Mouse (Mus musculus): ENCODE data around the gene Sparc. TPM values are rescaled to one million over a fixed set of nuclear protein-coding genes. Genes with fewer than 3 reads are reported as not detected.

The Sparc gene
- polyA plus RNA-seq, 1 experiment from 2014 or later, result 1,532 TPM

DNA sequence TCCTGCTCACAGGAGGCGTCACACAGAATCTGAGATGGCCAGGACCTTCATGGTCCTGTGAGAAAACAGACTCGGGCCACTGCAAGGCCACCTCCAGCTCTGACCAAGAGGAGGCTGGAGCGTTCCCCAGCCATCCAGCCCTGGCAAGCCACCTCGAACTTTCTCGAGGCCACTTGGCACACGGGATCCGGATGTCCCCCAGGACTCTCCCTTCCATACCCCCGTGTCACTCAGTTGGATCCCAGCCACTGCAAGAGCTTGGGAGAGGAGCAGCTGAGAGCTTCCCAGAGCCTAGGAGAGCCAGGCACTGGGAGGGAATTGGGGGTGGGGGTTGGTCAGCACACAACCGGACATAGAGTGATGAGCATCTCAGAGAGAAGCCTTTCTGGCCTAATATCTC lies 25.5 kb downstream of the Sparc start:
- no peak overlapping the region for H3K27ac ChIP-seq
- H3K27me3 ChIP-seq (replicated peaks), result no peaks in the 10 kb centered on the region
- no peak overlapping the region for H3K4me2 ChIP-seq (replicated peaks)
- H3K4me1 ChIP-seq (replicated peaks), result no peaks in the 10 kb centered on the region
- no peak overlapping the region for H3K4me3 ChIP-seq (replicated peaks)
- H3K36me3 ChIP-seq, result peaks cover 29% of the 10 kb centered on the region
- no peaks in the 10 kb centered on the region for H3K9me3 ChIP-seq
- no peak overlapping the region for H3K9ac ChIP-seq
- ATAC-seq, result no peak
- 86% methylated on average over 9 of the region's 9 CpGs for WGBS

DNA sequence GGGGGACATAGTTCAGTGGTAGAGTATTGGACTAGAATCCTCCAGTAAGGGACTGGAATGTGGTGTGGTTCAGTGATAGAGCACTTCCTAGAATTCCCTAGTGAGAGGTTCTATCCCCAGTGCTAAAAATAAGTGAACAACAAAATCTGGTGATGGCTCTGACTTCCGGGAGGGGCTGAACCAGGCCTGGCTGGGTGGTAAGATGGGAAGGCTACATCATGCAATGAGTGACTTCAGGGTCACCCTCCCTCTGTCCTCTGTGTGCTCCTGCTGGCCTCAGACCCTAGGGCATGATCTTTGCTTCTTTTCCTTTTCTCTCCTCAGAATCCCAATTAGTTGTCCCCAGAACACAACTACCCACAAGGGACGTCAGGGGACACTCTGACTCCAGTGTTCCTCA lies 25.9 kb downstream of the Sparc start:
- H3K27ac ChIP-seq, result no peak overlapping the region
- no peak overlapping the region for H3K4me3 ChIP-seq (replicated peaks)
- peaks cover 26% of the 10 kb centered on the region for H3K36me3 ChIP-seq
- WGBS, result 84% methylated on average over 2 of the region's 2 CpGs
- no peaks in the 10 kb centered on the region for H3K4me1 ChIP-seq (replicated peaks)
- H3K9ac ChIP-seq, result no peak overlapping the region
- H3K9me3 ChIP-seq, result no peaks in the 10 kb centered on the region
- no peak overlapping the region for H3K4me2 ChIP-seq (replicated peaks)
- no peak for ATAC-seq
- H3K27me3 ChIP-seq (replicated peaks), result no peaks in the 10 kb centered on the region

DNA sequence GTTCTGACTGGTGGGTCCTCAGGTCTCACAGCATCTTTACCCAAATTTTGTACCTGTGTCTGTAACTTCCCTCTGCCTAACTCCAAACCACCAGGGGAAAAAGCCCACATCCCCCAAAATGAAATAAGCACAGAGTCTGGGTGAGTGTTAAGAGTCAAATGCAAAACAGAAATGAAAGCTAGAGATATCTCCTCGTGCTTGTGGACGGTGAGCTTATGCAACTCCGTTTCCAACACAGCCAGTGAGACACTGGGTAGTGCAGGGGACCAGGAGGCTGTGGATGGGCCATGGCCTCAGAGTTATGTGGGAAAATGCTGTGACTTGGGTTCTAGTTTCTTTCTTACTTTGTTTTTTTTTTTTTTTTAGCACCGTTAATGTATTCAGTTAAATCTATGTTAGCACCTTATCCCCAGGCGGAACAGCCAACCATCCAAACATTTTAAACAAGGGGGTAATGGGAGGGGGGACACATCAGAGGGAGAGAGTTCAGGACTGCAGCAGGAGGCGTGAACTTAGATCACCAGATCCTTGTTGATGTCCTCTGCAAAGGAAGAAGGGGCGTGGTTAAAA lies 27.8 kb downstream of the Sparc start:
- ATAC-seq, result no peak
- H3K4me1 ChIP-seq (replicated peaks), result no peaks in the 10 kb centered on the region

GRCm38 (mm10) chr11:55394592-55394991 lies 28.4 kb downstream of the Sparc start:
- H3K4me3 ChIP-seq (replicated peaks), result no peak overlapping the region
- no peaks in the 10 kb centered on the region for H3K9me3 ChIP-seq
- no peaks in the 10 kb centered on the region for H3K27me3 ChIP-seq (replicated peaks)
- WGBS, result 74% methylated on average over 6 of the region's 6 CpGs
- no peak for ATAC-seq
- H3K36me3 ChIP-seq, result peaks cover 21% of the 10 kb centered on the region
- H3K4me1 ChIP-seq (replicated peaks), result no peaks in the 10 kb centered on the region
- H3K4me2 ChIP-seq (replicated peaks), result no peak overlapping the region
- H3K9ac ChIP-seq, result no peak overlapping the region
- H3K27ac ChIP-seq, result no peak overlapping the region

More for the DNA sequence above, 27.8 kb downstream of the Sparc start:
- no peak overlapping the region for H3K4me3 ChIP-seq (replicated peaks)
- H3K4me2 ChIP-seq (replicated peaks), result no peak overlapping the region
- H3K9ac ChIP-seq, result no peak overlapping the region
- whole genome bisulfite sequencing, result 79% methylated on average over 7 of the region's 7 CpGs
- H3K27ac ChIP-seq, result no peak overlapping the region
- peaks cover 21% of the 10 kb centered on the region for H3K36me3 ChIP-seq
- no peaks in the 10 kb centered on the region for H3K9me3 ChIP-seq
- no peaks in the 10 kb centered on the region for H3K27me3 ChIP-seq (replicated peaks)

DNA sequence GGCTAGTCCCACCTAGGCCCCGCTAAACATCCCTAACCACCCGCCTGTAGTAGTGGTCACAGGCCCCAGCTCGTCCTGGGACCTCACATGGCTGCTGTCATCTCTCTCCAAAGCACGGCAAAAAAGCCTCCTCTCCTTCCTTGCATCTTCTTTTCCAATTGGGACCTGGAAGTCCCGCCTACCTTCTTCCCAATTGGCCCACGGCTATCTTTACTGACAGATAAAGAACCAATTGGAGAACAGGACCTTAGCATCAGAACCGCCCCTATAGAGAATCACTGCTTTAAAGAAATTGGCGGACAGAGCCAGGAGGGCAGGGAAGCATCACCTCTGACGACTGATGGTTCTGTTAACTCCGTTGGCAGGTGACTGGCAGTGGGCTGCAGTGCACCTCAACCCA lies 30.5 kb downstream of the Sparc start:
- H3K4me3 ChIP-seq (replicated peaks), result no peak overlapping the region
- ATAC-seq, result peak; percentile 21; the same call in 1 of the 2 replicates
- 41% methylated on average over 10 of the region's 10 CpGs for WGBS

GRCm38 (mm10) chr11:55389778-55390177 lies 33.2 kb downstream of the Sparc start:
- Histone ChIP-seq H3K27me3 (replicated peaks) (no peaks in the 10 kb centered on the region), H3K27ac (no peak overlapping the region), H3K9me3 (no peaks in the 10 kb centered on the region), H3K36me3 (no peaks in the 10 kb centered on the region), H3K4me3 (replicated peaks) (no peak overlapping the region), H3K4me1 (replicated peaks) (0 out of 2 replicates have a peak, but pooled peaks cover 2% of the 10 kb centered on the region), H3K4me2 (replicated peaks) (no peak overlapping the region), H3K9ac (no peak overlapping the region)
- ATAC-seq, result 0 out of 2 replicates have a peak, but pooled peaks have one; percentile 34
- WGBS, result 0% methylated on average over 2 of the region's 2 CpGs

More for the DNA sequence above, 30.5 kb downstream of the Sparc start:
- no peaks in the 10 kb centered on the region for H3K9me3 ChIP-seq
- peaks cover 4% of the 10 kb centered on the region; the same call in 1 of the 2 replicates for H3K36me3 ChIP-seq
- H3K27ac ChIP-seq, result no peak overlapping the region
- H3K27me3 ChIP-seq (replicated peaks), result no peaks in the 10 kb centered on the region
- H3K4me1 ChIP-seq (replicated peaks), result no peaks in the 10 kb centered on the region
- no peak overlapping the region for H3K4me2 ChIP-seq (replicated peaks)
- no peak overlapping the region for H3K9ac ChIP-seq

GRCm38 (mm10) chr11:55387576-55387975 lies 35.4 kb downstream of the Sparc start:
- 46% methylated on average over 8 of the region's 8 CpGs for WGBS
- Histone ChIP-seq H3K4me1 (replicated peaks) (0 out of 2 replicates have a peak, but pooled peaks cover 2% of the 10 kb centered on the region), H3K9me3 (no peaks in the 10 kb centered on the region), H3K4me2 (replicated peaks) (no peak overlapping the region), H3K27ac (no peak overlapping the region), H3K36me3 (no peaks in the 10 kb centered on the region), H3K4me3 (replicated peaks) (no peak overlapping the region), H3K9ac (no peak overlapping the region), H3K27me3 (replicated peaks) (no peaks in the 10 kb centered on the region)
- ATAC-seq, result no peak

DNA sequence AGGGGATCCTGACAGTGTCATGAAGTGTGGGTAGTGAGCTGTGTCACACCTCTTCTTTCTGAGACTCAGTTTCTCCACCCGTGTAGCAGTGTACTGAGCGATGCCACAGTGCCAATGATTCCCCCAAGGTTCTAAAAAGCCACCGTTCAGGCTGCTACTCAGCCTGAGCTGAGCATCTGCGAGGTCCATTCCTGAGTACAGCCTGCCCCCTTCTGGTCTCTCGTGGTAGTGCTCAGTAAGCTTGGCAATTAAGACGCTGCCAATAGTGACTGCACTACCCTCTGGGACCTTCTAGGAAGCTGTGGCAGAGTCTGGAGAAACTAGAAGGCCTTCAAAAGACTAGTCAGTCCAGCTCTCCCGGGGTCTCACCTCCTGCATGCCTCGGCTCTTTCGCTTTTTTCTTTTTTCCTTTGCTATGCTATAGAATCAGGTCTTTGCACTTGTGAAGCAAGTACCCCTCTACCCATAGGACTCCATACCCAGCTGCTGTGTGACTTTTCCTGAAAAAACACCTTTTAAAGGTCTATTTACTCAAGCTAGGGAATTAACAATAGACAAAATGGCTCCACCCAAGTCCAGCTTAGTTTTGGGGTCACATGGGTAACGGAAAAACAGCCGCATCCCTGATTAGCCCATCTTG lies 36.4 kb downstream of the Sparc start:
- no peaks in the 10 kb centered on the region for H3K36me3 ChIP-seq
- no peak overlapping the region for H3K9ac ChIP-seq
- H3K27ac ChIP-seq, result no peak overlapping the region
- WGBS, result 16% methylated on average over 11 of the region's 11 CpGs
- H3K4me1 ChIP-seq (replicated peaks), result 0 out of 2 replicates have a peak, but pooled peaks cover 2% of the 10 kb centered on the region
- peak; percentile 73 for ATAC-seq
- no peak overlapping the region for H3K4me3 ChIP-seq (replicated peaks)
- no peaks in the 10 kb centered on the region for H3K27me3 ChIP-seq (replicated peaks)
- H3K9me3 ChIP-seq, result no peaks in the 10 kb centered on the region
- no peak overlapping the region for H3K4me2 ChIP-seq (replicated peaks)

GRCm38 (mm10) chr11:55383463-55384045 lies 39.4 kb downstream of the Sparc start:
- Histone ChIP-seq H3K27ac (no peak overlapping the region), H3K9me3 (no peaks in the 10 kb centered on the region), H3K4me1 (replicated peaks) (0 out of 2 replicates have a peak, but pooled peaks cover 4% of the 10 kb centered on the region), H3K4me3 (replicated peaks) (no peak overlapping the region), H3K4me2 (replicated peaks) (no peak overlapping the region), H3K9ac (no peak overlapping the region), H3K27me3 (replicated peaks) (no peaks in the 10 kb centered on the region), H3K36me3 (no peaks in the 10 kb centered on the region)
- no peak for ATAC-seq
- whole genome bisulfite sequencing, result 36% methylated on average over 6 of the region's 6 CpGs

DNA sequence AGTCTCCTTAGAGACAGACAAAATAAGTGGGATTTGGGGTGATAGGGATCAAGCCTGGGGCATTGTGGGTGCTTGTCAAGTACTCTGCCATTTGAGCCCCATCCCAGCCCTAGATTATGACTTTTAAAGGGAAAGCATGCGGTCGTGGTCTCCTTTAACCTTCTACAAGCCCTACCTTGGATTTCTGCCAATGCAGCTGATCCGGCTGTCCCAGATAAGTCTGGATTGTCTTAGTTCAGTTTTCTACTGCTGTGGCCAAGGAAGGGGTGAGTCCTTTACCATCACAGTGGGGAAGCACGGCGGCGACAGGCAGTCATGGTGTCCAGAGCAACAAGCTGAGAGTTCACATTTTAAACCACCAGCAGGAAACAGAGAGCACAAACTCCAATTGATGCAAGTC lies 42.1 kb downstream of the Sparc start:
- H3K4me1 ChIP-seq (replicated peaks), result 0 out of 2 replicates have a peak, but pooled peaks cover 3% of the 10 kb centered on the region
- H3K9ac ChIP-seq, result no peak overlapping the region
- no peak overlapping the region for H3K4me2 ChIP-seq (replicated peaks)
- H3K27ac ChIP-seq, result no peak overlapping the region
- no peaks in the 10 kb centered on the region for H3K27me3 ChIP-seq (replicated peaks)
- H3K36me3 ChIP-seq, result no peaks in the 10 kb centered on the region
- no peaks in the 10 kb centered on the region for H3K9me3 ChIP-seq
- H3K4me3 ChIP-seq (replicated peaks), result no peak overlapping the region
- WGBS, result 40% methylated on average over 6 of the region's 6 CpGs
- no peak for ATAC-seq

GRCm38 (mm10) chr11:55378371-55378770 lies 44.6 kb downstream of the Sparc start:
- WGBS, result 37% methylated on average over 5 of the region's 5 CpGs
- ATAC-seq, result peak; percentile 59; the same call in 1 of the 2 replicates
- Histone ChIP-seq H3K9me3 (no peaks in the 10 kb centered on the region), H3K4me2 (replicated peaks) (no peak overlapping the region), H3K27me3 (replicated peaks) (no peaks in the 10 kb centered on the region), H3K27ac (no peak overlapping the region), H3K4me3 (replicated peaks) (no peak overlapping the region), H3K9ac (no peak overlapping the region), H3K4me1 (replicated peaks) (0 out of 2 replicates have a peak, but pooled peaks cover 3% of the 10 kb centered on the region), H3K36me3 (no peaks in the 10 kb centered on the region)

GRCm38 (mm10) chr11:55373838-55374237 lies 49.1 kb downstream of the Sparc start:
- ATAC-seq, result no peak
- H3K4me1 ChIP-seq (replicated peaks), result 0 out of 2 replicates have a peak, but pooled peaks cover 3% of the 10 kb centered on the region
- no peaks in the 10 kb centered on the region for H3K9me3 ChIP-seq
- H3K27ac ChIP-seq, result no peak overlapping the region
- H3K36me3 ChIP-seq, result no peaks in the 10 kb centered on the region
- H3K27me3 ChIP-seq (replicated peaks), result no peaks in the 10 kb centered on the region
- WGBS, result 52% methylated on average over 6 of the region's 6 CpGs
- no peak overlapping the region for H3K9ac ChIP-seq
- no peak overlapping the region for H3K4me2 ChIP-seq (replicated peaks)
- no peak overlapping the region for H3K4me3 ChIP-seq (replicated peaks)
